Mouse (Mus musculus) G1E (cell line): Measurements from ENCODE around the gene Eme2.

ENCODE experiments used
- CTCF ChIP-seq: IDR thresholded peaks from 2 replicates; pipeline ENCODE4 v1.5.1; 2012; ENCODE audit warnings: low read depth, low read length, inconsistent platforms, mixed read lengths
- GATA1 ChIP-seq: IDR thresholded peaks from 2 replicates; pipeline ENCODE4 v1.6.1; 2012; ENCODE audit warnings: borderline replicate concordance, low read length, inconsistent platforms, mixed read lengths
- TAL1 ChIP-seq: conservative IDR thresholded peaks from 2 replicates; pipeline ENCODE4 v1.6.1; 2012; ENCODE audit warnings: low read depth, low read length, inconsistent platforms, mixed read lengths

DNA sequence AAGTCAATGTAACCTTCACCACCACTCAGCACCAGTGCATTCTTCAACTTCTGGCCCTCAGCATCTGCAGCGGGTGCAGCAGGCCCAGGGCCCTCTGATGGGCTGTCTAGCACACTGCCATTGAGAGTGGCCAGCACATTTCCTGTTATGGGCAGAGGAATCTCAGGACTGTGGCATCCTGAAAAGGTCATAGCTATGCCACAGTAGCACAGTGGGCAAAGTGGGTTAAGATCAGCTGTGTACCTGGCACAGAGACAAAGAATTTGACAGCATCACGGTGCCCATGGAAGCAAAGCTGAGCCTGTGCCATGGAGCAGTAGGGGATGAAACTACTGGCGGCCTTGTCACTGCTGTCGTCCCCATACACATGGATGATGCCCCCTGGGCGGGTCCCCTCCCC lies 4.3 kb upstream of the Eme2 start:
- TF ChIP-seq CTCF, result no peak
- TF ChIP-seq GATA1, result no peak
- no peak for TF ChIP-seq TAL1
